Mouse (Mus musculus) limb, embryonic 12.5 days (tissue): Measurements from ENCODE around the gene Arcn1. TPM values are rescaled to one million over a fixed set of nuclear protein-coding genes. Genes with fewer than 3 reads are reported as not detected.

Experiments
- ATAC-seq: fragments of 200-750 bp; cut with Nextera tagmentation; 2 replicates; pipeline ENCODE4 v1.8.0; 2017; ENCODE audit warnings: low read depth, moderate TSS enrichment; ENCODE audit not compliant: insufficient number of reproducible peaks, insufficient read depth, low FRiP score, low TSS enrichment
- H3K27ac ChIP-seq: fragments of 300-500 bp; sonication (generic); 2 replicates; pipeline ENCODE4 v1.5.1; 2016; ENCODE audit warnings: mild to moderate bottlenecking, moderate library complexity
- H3K27me3 ChIP-seq: fragments of 300-500 bp; sonication (generic); 2 replicates; pipeline ENCODE4 v1.6.1; 2016; ENCODE audit warnings: mild to moderate bottlenecking, moderate library complexity
- H3K36me3 ChIP-seq: fragments of 300-500 bp; sonication (generic); 2 replicates; pipeline ENCODE4 v1.6.1; 2016; ENCODE audit warnings: mild to moderate bottlenecking, moderate library complexity
- H3K4me1 ChIP-seq: fragments of 300-500 bp; sonication (generic); replicated peaks from 2 replicates; pipeline ENCODE4 v1.6.1; 2016
- H3K4me2 ChIP-seq: fragments of 300-500 bp; sonication (generic); 2 replicates; pipeline ENCODE4 v1.6.1; 2016; ENCODE audit warnings: mild to moderate bottlenecking, moderate library complexity
- H3K4me3 ChIP-seq: fragments of 300-500 bp; sonication (generic); replicated peaks from 2 replicates; pipeline ENCODE4 v1.5.1; 2016; ENCODE audit warnings: mild to moderate bottlenecking
- H3K9ac ChIP-seq: fragments of 300-500 bp; sonication (generic); replicated peaks from 2 replicates; pipeline ENCODE4 v1.6.1; 2016; ENCODE audit warnings: mild to moderate bottlenecking, moderate library complexity
- H3K9me3 ChIP-seq: fragments of 300-500 bp; sonication (generic); 2 replicates; pipeline ENCODE4 v1.6.1; 2016; ENCODE audit warnings: mild to moderate bottlenecking, moderate library complexity
- WGBS: fragments of 180-500 bp; shearing (Covaris S2); methylation state at CpG from one replicate; pipeline ENCODE4 v1.1.7; 2016; 5-methylcytosine and 5-hydroxymethylcytosine counted together
- polyA plus RNA-seq: library from polyadenylated mRNA; unstranded; fragments of >200 nt; fragmentation: Nextera tagmentation; extraction: Ambion mirVana; gene quantifications from 2 replicates; pipeline ENCODE4 v1.2.1, GENCODE M21; 2016

The Arcn1 gene
- polyA plus RNA-seq, 1 experiment from 2014 or later, result 194 TPM

DNA sequence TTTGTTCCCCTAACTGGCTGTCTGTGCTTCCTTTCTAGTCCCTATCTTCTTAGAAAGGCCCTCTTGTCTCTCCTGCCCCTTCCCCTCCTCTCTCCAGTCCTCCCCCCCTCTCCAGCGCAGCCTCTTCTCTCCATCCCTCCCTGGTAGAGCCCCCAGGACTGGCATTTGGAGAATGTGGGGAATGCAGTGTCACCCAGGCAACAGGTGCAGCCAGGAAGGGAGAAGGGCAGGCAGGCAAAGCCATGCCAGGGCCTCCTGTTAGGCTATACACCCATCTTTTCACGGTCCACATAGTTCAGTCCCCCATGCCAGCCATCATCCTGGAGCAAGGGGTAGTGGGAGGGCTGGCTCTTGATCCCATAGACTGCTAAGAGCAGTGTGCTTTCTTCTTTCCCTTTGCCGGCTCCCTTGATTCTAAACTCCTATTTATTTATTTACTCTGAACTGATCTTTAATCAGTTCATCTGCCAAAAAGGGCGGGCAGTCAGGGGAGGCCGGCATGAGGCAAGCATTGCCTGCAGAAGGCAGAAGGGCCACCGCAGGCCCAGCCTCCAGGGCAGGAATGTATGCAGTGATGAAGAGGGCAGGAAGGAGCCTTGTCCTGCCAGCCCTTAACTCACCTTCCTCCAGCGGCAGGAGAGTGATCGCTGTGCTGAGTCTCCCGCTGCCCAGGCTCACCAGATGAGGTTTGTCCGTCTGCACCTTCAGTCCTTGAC, 41.1 kb downstream of the Arcn1 start:
- Histone ChIP-seq H3K4me3 (no peak overlapping the region), H3K36me3 (peaks cover 58% of the 10 kb centered on the region), H3K4me2 (no peak overlapping the region), H3K27me3 (no peaks in the 10 kb centered on the region), H3K9me3 (no peaks in the 10 kb centered on the region), H3K9ac (no peak overlapping the region), H3K4me1 (peaks cover 27% of the 10 kb centered on the region), H3K27ac (no peak overlapping the region; the same call in 1 of the 2 replicates)
- 55% methylated on average over 10 of the region's 10 CpGs for WGBS
- ATAC-seq, result no peak

DNA sequence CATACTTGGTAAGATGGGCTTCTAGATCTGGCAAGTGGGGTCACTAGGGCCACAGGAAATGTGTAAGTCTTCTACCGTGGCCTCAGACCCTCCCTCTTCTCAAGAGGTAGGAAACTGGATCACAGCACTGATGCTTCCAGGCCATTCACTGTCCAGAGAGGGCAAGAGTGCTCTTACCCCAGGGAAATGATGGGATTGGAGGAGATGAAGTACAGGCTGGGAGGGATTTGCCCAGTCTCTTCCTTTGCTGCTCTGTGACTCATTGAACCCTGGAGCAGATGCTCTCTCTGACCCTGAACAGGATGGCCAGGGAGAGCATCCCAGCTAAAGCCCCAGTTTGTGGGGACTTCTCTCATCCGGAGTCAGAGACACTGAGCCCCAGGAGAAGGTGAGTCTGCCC, 43.0 kb downstream of the Arcn1 start:
- H3K4me1 ChIP-seq, result peaks cover 41% of the 10 kb centered on the region
- H3K4me3 ChIP-seq, result no peak overlapping the region
- no peaks in the 10 kb centered on the region for H3K27me3 ChIP-seq
- no peak overlapping the region for H3K4me2 ChIP-seq
- H3K9me3 ChIP-seq, result no peaks in the 10 kb centered on the region
- no peak for ATAC-seq
- H3K36me3 ChIP-seq, result peaks cover 58% of the 10 kb centered on the region
- no peak overlapping the region for H3K9ac ChIP-seq
- WGBS, result 65% methylated on average over 2 of the region's 2 CpGs
- no peak overlapping the region for H3K27ac ChIP-seq

DNA sequence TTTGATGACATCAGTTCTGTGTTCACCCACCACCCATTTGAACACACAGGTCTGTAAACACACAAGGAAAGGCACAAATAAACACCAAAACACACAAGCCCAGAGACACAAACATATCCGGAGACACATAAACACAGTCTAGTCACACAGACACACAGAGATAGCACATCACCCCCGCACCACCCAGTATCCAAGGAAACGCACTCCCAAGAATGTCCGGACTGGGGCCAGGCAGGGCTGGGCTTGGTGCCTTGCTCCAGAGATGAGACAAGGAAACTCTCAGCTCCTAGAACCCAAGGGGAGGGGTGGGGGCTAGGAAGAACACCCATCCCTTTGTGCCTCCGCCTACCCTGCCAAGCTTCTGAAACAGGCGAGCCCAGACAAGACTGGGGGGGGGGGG, 43.4 kb downstream of the Arcn1 start:
- no peak overlapping the region for H3K27ac ChIP-seq
- H3K9me3 ChIP-seq, result no peaks in the 10 kb centered on the region
- no peak overlapping the region for H3K9ac ChIP-seq
- H3K4me1 ChIP-seq, result peaks cover 46% of the 10 kb centered on the region
- H3K36me3 ChIP-seq, result peaks cover 61% of the 10 kb centered on the region
- H3K27me3 ChIP-seq, result no peaks in the 10 kb centered on the region
- H3K4me3 ChIP-seq, result no peak overlapping the region
- no peak for ATAC-seq
- H3K4me2 ChIP-seq, result no peak overlapping the region
- 72% methylated on average over 6 of the region's 6 CpGs for WGBS

DNA sequence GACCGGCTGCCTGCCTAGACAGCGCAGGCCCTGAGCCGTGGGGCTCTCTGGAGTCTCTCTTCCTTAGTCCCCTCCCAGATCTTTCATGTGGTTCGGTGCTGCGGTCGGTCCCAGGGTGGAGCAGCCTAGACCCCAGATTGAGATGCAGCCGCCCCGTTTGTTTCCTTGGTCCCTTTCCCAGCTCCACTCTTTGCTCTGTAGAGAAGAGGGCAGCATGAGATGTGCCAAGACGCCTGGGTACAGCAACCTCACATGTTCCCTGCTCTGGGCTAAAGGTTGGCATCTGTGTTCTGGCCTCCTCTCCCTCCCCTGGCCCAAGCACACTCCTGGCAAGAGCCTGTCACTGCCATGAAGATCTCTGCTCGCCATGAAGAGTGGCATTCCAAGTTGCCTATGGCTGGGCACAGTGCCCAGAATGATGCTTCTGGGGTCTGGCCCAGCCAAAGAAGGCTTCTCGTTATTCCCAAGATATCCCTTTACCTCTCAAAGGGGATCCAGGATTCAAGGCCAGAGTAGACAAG, 44.1 kb downstream of the Arcn1 start:
- 68% methylated on average over 11 of the region's 11 CpGs for WGBS
- Histone ChIP-seq H3K4me2 (no peak overlapping the region), H3K4me3 (no peak overlapping the region), H3K36me3 (peaks cover 65% of the 10 kb centered on the region), H3K27me3 (no peaks in the 10 kb centered on the region), H3K9me3 (no peaks in the 10 kb centered on the region), H3K9ac (no peak overlapping the region), H3K4me1 (peaks cover 48% of the 10 kb centered on the region), H3K27ac (peak overlapping the region; percentile 60; the same call in 1 of the 2 replicates)
- no peak for ATAC-seq

DNA sequence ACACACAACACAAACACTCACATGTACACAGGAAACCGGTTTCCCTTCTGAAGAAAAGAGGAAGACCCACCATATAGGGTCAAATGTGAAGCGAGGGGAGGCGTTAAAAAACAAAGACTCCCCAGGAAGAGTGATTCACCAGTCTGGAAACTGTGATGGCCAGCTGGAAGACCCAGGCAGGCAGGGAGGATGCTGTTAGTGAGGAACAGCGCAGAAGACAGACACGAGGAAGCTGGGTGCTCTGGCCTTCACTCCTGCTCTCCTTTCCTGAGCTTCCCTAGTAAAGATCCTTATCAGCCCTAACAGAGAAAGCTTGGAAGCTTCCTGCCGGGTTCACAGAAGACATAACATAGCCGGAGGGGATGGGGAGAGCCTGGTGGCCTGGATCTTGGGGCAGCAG, 44.6 kb downstream of the Arcn1 start:
- peak overlapping the region; percentile 60; the same call in 1 of the 2 replicates for H3K27ac ChIP-seq
- no peak for ATAC-seq

DNA sequence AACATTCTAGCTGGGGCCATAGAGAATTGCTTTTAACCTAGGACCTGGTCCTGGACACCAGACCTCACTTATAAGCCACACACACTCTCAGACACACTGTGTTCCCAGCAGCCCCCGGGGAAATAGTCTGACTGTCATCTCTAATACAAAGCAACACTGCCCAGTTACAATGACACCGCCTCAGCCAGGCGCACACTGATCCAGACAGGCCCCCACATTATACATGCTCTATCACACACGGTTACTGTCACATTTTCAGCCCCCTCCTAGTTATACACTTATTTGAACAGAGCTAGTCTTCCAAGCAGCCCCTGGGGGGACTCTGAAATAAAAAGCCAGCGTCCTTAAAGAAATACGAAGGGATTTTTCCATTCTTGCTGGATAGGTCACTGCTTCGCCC, 45.1 kb downstream of the Arcn1 start:
- no peaks in the 10 kb centered on the region for H3K27me3 ChIP-seq
- no peaks in the 10 kb centered on the region for H3K9me3 ChIP-seq
- no peak overlapping the region for H3K4me3 ChIP-seq
- no peak overlapping the region for H3K4me2 ChIP-seq
- ATAC-seq, result no peak
- 82% methylated on average over 7 of the region's 7 CpGs for WGBS
- peaks cover 69% of the 10 kb centered on the region for H3K36me3 ChIP-seq
- H3K27ac ChIP-seq, result 0 out of 2 replicates have a peak overlapping the region, but pooled peaks have one; percentile 17
- H3K9ac ChIP-seq, result no peak overlapping the region
- H3K4me1 ChIP-seq, result peaks cover 48% of the 10 kb centered on the region

More for the DNA sequence above, 44.6 kb downstream of the Arcn1 start:
- H3K4me1 ChIP-seq, result peaks cover 48% of the 10 kb centered on the region
- no peaks in the 10 kb centered on the region for H3K9me3 ChIP-seq
- H3K9ac ChIP-seq, result no peak overlapping the region
- peaks cover 69% of the 10 kb centered on the region for H3K36me3 ChIP-seq
- no peaks in the 10 kb centered on the region for H3K27me3 ChIP-seq
- H3K4me3 ChIP-seq, result no peak overlapping the region
- WGBS, result 42% methylated on average over 7 of the region's 7 CpGs
- no peak overlapping the region for H3K4me2 ChIP-seq

DNA sequence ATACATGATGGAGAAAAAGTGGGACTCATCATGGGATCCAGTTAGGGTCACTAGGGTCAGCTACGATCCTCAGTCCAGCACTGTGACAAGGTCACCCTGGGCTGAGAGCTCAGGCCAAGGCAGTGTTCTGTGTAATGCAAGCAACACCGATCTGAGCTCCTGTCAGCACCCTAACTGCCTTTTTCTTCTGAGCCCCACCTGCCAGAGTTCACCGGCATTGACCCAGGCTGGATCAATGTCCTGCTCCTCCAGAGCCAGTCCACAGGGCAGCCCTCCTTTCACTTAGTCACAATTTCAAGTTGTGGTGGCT, 45.8 kb downstream of the Arcn1 start:
- Histone ChIP-seq H3K9ac (peak overlapping the region; percentile 84; the same call in 1 of the 2 replicates), H3K9me3 (no peaks in the 10 kb centered on the region), H3K4me2 (peak overlapping the region; percentile 68), H3K4me3 (peak overlapping the region; percentile 73), H3K27ac (peak overlapping the region; percentile 86), H3K27me3 (no peaks in the 10 kb centered on the region), H3K36me3 (peaks cover 69% of the 10 kb centered on the region), H3K4me1 (peaks cover 46% of the 10 kb centered on the region)
- WGBS, result 87% methylated on average over 3 of the region's 3 CpGs
- ATAC-seq, result no peak; the same call in 1 of the 2 replicates

DNA sequence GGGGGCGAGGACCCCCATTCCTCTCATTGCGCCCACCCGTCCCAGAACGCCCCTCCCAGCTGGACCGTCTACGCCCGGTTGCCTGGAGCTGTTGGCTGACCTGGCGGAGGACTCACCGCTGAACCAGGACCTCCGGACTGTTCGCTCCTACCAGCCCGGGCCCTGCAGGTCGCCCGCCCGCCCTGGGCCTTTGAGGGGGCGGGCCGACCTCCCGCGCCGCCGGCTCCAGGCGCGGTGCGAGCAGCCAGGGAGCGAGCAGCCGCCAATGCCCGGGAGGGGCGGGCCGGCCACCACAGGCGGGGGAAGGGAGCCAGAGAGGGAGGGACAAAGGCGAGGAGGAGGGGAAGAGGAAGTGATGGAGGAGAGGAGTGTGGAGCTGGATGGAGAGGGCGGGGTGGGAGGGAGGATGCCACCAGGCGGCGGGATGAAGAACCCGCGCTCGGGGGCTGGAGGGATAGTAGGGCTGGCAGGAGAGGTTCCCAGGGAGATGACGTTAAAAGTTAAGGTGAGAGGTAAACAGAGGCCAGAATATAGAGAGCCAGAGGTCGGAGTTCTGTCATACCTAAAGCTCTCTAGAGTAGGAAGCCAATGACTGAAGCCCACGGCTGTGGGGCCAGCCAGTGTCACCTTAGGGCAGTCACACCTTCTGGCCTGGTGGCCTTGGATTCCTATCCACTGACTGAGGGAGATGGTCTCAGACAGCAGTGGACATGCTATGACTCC, 46.3 kb downstream of the Arcn1 start:
- Histone ChIP-seq H3K27me3 (no peaks in the 10 kb centered on the region), H3K36me3 (peaks cover 69% of the 10 kb centered on the region), H3K27ac (peak overlapping the region; percentile 86), H3K4me3 (peak overlapping the region; percentile 73), H3K9me3 (no peaks in the 10 kb centered on the region), H3K4me1 (peaks cover 41% of the 10 kb centered on the region), H3K9ac (peak overlapping the region; percentile 84), H3K4me2 (peak overlapping the region; percentile 68)
- 1% methylated on average over 38 of the region's 40 CpGs for WGBS
- ATAC-seq, result peak; percentile 78

DNA sequence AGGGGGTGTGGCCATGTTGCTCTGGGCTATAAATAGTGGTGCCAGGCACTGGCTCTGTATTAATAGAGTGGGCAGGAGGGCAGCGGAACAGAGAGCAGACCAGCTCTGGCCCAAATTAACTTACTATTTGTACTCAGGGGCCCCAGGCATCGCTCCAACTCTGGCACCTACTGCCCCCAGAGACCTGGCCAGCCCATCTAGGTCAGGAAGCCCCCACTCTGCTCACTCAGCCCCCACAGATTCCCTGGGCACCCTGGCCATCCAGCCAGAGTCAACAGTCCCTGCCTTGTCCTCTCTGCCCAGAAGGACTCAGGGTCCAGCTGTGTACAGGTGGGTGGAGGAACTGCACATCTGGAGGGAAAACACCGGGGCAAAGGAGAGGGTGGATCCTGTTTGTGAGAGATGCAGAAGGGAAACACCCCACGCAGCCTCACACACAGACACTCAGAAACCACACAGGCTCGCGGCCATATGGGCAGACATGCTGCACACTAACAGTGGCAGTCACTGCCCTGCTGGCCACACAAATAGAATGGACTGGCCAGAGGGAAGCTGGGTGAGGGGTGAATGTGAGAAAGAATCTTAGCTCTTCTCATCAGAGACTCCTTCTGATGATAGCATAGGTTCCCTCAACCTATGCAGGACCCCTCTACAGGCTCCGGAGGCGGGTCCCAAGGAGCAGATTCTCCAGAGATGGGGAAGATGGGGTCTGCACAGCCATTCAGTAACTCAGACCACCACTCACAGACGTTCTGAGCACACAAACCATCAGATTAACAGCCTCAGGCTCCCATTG, 47.1 kb downstream of the Arcn1 start:
- H3K4me2 ChIP-seq, result peak overlapping the region; percentile 68
- peaks cover 69% of the 10 kb centered on the region for H3K36me3 ChIP-seq
- H3K27me3 ChIP-seq, result no peaks in the 10 kb centered on the region
- no peaks in the 10 kb centered on the region for H3K9me3 ChIP-seq
- peak; percentile 24; the same call in 1 of the 2 replicates for ATAC-seq
- WGBS, result 17% methylated on average over 9 of the region's 9 CpGs
- H3K9ac ChIP-seq, result peak overlapping the region; percentile 84
- peaks cover 33% of the 10 kb centered on the region for H3K4me1 ChIP-seq
- peak overlapping the region; percentile 86 for H3K27ac ChIP-seq
- H3K4me3 ChIP-seq, result peak overlapping the region; percentile 73

DNA sequence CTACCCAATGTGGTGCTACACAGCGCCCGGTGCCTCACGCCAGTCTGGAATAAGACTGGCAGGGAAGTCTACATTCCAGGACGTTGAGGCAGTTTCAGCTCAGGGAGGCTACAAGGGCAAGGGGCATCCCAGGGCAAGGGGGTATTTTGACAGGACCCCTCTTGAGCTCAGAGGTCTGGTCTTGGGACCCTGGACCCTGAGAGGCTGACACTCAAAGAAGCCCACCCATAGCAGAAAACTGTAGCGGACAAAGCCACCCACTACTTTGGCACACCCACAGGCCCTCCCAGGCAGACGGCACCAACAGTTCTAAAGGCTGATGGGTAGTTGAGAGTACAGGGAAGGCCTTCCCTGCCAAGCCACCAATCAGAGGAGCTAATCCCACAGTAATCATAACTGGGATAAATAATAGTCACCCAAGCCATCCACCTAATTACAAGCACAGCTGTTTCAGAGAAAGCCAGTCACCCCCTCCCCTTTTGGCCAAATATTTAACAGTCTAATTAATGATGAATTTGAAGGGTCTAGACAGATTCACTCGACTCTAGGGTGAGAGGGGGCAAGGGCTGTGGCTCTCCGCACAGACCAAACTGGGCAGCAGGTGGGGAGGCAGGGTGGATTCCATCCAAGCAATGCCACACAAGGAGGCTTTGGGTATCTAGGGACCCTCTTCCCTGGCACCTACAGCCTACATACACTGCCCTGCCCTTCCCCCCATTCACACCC, 47.9 kb downstream of the Arcn1 start:
- H3K36me3 ChIP-seq, result peaks cover 69% of the 10 kb centered on the region
- H3K9me3 ChIP-seq, result no peaks in the 10 kb centered on the region
- H3K27ac ChIP-seq, result no peak overlapping the region; the same call in 1 of the 2 replicates
- peak overlapping the region; percentile 84 for H3K9ac ChIP-seq
- 76% methylated on average over 8 of the region's 8 CpGs for WGBS
- peak overlapping the region; percentile 73 for H3K4me3 ChIP-seq
- no peak for ATAC-seq
- peak overlapping the region; percentile 68 for H3K4me2 ChIP-seq
- H3K4me1 ChIP-seq, result peaks cover 30% of the 10 kb centered on the region
- H3K27me3 ChIP-seq, result no peaks in the 10 kb centered on the region
